Mouse (Mus musculus): ENCODE measurements around the gene Cdkal1.

Cdkal1 gene

DNA sequence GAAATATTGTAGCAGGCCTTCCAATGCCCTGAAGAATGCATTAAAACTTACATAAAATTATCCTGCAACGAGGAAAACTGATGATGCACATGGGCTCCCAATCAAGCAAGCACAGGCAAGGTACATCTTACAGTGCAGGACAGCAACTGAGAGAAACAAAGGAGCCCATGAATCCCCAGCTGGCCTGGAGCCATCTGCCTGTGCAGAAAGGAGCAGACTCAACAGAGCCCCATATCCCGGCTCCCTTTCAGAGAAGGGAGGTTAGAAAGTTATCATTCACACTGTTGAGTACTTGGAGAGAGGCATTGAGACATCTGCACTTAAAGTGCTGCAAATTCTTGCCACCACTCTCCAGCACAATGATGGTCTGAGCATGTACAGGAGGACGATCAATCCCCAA is 296.3 kb downstream of the Cdkal1 start:
- DNase-seq, result no peak

GRCm38 (mm10) chr13:29555160-29555785 is 300.2 kb downstream of the Cdkal1 start:
- no peak for DNase-seq

DNA sequence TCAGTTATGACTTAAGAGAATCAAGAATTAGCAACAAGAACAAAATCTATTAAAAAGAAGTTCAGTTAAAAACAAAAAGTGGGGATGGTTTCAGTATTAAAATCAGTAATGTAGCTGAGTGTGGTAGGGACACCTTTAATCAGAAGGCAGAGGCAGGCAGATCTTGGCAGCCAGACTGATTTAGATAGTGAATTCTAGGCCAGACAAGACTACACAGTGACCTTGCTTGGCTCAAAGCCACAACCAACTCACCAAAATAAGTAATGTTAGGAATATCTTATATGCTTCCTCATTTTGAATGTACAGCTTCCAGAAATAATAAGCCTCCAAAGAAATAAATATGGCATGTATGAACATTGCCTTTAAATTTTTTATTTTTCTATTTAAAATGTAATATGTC is 301.7 kb downstream of the Cdkal1 start:
- no peak for DNase-seq

GRCm38 (mm10) chr13:29552322-29552870 is 303.1 kb downstream of the Cdkal1 start:
- no peak for DNase-seq

- DNase-seq, result no peak
Observed at GRCm38 (mm10) chr13:29550886-29551285, 304.6 kb downstream of the Cdkal1 start.

- no peak for DNase-seq
Observed at GRCm38 (mm10) chr13:29550203-29550602, 305.3 kb downstream of the Cdkal1 start.

- DNase-seq, result no peak
Observed at GRCm38 (mm10) chr13:29549761-29550160, 305.7 kb downstream of the Cdkal1 start.

DNA sequence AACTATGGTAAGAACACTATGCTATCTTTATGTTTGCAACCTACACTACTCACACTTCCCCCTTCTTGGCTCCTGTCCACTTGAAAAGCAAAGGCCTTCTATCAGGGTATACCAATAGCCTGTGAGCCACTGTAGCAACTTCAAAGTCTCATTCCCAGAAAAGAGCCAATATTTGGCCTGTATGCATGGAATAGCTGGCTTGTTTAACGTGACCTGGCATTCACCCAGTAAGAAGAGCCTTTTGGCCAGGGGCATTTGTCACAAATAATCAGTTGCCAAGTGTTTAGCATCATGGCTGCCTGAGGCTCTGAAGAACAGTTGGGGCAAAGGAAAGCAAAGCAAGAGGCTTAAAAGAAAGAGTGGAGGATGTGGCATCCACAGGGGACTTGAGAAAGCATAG is 317.6 kb downstream of the Cdkal1 start:
- DNase-seq, result peak; percentile 38

- DNase-seq, result no peak
Observed at GRCm38 (mm10) chr13:29533586-29533985, 321.9 kb downstream of the Cdkal1 start.

DNA sequence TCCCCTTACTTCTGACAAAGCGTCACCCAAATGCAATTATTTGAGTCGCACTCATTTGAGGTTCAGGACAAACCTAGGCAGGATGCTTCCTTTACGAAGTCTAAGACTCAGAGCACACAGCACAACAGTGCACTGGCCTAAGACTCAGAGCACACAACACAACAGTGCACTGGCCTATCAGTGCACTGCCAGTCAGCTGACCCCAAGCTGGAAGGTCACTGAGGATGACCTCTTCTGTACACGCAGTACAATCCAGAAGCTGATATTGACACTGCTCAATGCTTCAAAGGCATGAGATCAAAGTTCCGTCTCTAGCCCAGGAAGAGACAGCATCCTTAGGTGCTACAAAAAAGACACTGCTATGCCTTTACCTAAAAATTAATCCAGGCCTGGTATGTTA is 327.1 kb downstream of the Cdkal1 start:
- DNase-seq, result no peak

DNA sequence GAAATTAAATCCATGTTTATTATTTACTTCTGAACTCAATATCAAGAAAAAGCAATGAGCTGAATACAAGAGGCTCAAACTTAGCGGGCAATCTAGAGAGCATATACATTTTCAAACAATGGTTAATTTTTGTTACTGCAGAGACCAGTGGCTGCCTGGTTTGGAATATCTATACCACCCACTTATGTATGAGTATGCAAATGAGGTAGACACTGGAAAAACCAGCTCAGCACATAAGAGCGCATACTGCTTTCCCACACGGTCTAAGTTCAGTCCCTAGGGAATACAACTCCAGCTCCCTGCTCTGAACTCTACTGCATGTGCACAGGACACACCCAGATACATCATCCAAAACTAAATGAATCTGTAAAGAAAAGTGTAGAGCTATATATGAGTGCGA is 334.2 kb downstream of the Cdkal1 start:
- DNase-seq, result no peak

DNA sequence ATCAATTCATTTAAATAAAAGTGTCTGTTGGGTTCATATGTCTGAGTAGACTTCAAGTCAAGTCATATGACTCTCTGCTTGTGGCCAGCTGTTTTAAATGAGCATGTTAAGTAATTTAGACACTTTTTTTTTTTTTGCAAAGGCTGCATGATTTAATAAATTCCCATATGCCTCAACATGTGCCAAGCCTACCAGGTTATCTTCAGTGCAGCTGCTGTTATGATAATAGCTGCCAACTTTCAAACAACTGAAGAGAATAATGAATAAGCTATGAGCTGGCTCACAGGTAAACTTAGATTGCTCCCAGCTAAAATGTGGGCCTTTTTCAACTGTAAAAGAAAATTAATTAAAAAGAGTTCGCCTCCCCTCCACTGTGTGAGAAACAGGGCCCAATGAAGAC is 341.4 kb downstream of the Cdkal1 start:
- no peak for DNase-seq

- no peak for DNase-seq
Observed at GRCm38 (mm10) chr13:29504861-29505568, 350.5 kb downstream of the Cdkal1 start.

GRCm38 (mm10) chr13:29503147-29504044 is 352.1 kb downstream of the Cdkal1 start:
- no peak for DNase-seq

GRCm38 (mm10) chr13:29502481-29503146 is 352.9 kb downstream of the Cdkal1 start:
- DNase-seq, result no peak

- no peak for DNase-seq
Observed at GRCm38 (mm10) chr13:29501173-29501572, 354.3 kb downstream of the Cdkal1 start.

GRCm38 (mm10) chr13:29499750-29500149 is 355.7 kb downstream of the Cdkal1 start:
- no peak for DNase-seq

GRCm38 (mm10) chr13:29497286-29497685 is 358.2 kb downstream of the Cdkal1 start:
- DNase-seq, result no peak

GRCm38 (mm10) chr13:29490341-29490740 is 365.1 kb downstream of the Cdkal1 start:
- no peak for DNase-seq

- DNase-seq, result no peak
Observed at GRCm38 (mm10) chr13:29489476-29489875, 366.0 kb downstream of the Cdkal1 start.

DNA sequence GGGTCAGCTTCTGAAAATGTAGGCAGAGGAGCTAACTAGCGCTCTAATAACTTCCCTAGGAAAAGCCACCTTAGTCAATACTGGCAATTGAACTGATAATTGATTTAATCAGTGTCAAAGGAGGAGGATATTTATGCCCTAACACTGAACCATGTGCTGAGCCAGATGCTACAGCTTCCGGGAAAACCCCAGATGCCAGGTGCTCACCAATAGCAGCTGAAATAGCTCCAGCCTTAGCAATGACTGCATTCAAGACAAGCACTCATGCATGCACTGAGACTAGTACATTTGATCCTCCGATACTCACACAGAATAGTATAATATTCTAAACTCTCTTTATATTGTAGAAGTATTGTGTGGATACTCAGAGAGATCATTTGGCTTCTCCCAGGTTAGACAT is 368.8 kb downstream of the Cdkal1 start:
- no peak for DNase-seq

DNA sequence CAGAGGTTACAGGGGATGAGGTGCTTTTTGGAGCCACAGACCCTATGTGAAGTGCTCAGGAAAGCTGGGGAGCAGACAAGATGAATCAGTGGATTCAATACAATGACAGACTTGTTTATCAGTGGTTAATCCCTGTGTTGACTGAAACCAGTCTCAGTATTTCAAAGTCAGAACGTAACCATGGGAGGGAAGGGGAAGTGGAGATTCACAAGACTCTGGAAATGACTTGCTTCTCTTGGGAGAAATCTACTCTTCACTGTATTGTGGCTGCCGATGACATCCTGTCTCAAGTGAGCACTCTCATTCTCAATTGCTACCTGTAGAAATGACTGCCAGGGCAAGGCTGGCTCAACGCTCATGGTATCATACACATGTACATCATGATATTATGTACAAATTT is 371.5 kb downstream of the Cdkal1 start:
- no peak for DNase-seq

Data from cerebellum, adult 11-12 months (tissue).